Mouse (Mus musculus) liver, adult 2 months (tissue): ENCODE measurements at regions not wholly inside any gene's neighbourhood (a gene's known extent, or its start where the extent isn't known, plus 50 kb on each side); places are given as distances from the start of the nearest gene placed in this dataset.

ENCODE experiments used
- DNase-seq: peaks from one replicate; pipeline ENCODE4 v3.0.0-alpha.2; 2011; ENCODE audit warnings: low read depth, low spot score; ENCODE audit errors: extremely low read depth
- H3K27ac ChIP-seq: fragments of 200-500 bp; replicated peaks from 2 replicates; pipeline ENCODE4 v1.5.1; 2012; ENCODE audit warnings: low read depth, mild to moderate bottlenecking, control low read depth, inconsistent platforms, low read length; ENCODE audit not compliant: insufficient read depth
- H3K27me3 ChIP-seq: fragments of 200-500 bp; 2 replicates; pipeline ENCODE4 v1.6.1; 2012; ENCODE audit warnings: mild to moderate bottlenecking, moderate library complexity, low read length, inconsistent platforms; ENCODE audit not compliant: control insufficient read depth, insufficient read depth
- H3K36me3 ChIP-seq: fragments of 200-500 bp; 2 replicates; pipeline ENCODE4 v1.6.1; 2012; ENCODE audit warnings: low read length, inconsistent platforms; ENCODE audit not compliant: control insufficient read depth, insufficient read depth
- H3K4me1 ChIP-seq: fragments of 200-500 bp; 2 replicates; pipeline ENCODE4 v1.6.1; 2011; ENCODE audit warnings: low read length; ENCODE audit not compliant: control insufficient read depth, insufficient read depth
- H3K4me3 ChIP-seq: fragments of 200-500 bp; 2 replicates; pipeline ENCODE4 v1.5.1; 2011; ENCODE audit warnings: low read depth, mild to moderate bottlenecking, control low read depth, low read length, moderate library complexity; ENCODE audit not compliant: insufficient read depth
- H3K79me2 ChIP-seq: fragments of 200-500 bp; 2 replicates; pipeline ENCODE4 v1.6.1; 2012; ENCODE audit warnings: inconsistent platforms, mild to moderate bottlenecking, low read length, moderate library complexity; ENCODE audit not compliant: control insufficient read depth, insufficient read depth
- H3K9ac ChIP-seq: fragments of 200-500 bp; 2 replicates; pipeline ENCODE4 v1.6.1; 2012; ENCODE audit warnings: low read depth, mild to moderate bottlenecking, control low read depth, inconsistent platforms, low read length
- CTCF ChIP-seq: fragments of 200-500 bp; IDR thresholded peaks from 2 replicates; pipeline ENCODE4 v1.5.1; 2011; ENCODE audit warnings: low read depth, low read length, control low read depth
- POLR2A ChIP-seq: fragments of 200-500 bp; IDR thresholded peaks from 2 replicates; pipeline ENCODE4 v1.6.1; 2011; ENCODE audit warnings: low read length, control low read depth; ENCODE audit not compliant: insufficient read depth; ENCODE audit errors: extremely low read depth
- WGBS: fragments of 180-500 bp; shearing (Covaris S2); methylation state at CpG from one replicate; pipeline ENCODE4 v1.1.7; 2018; 5-methylcytosine and 5-hydroxymethylcytosine counted together

- Histone ChIP-seq H3K27ac (no peak overlapping the region), H3K9ac (no peak overlapping the region), H3K79me2 (no peaks in the 10 kb centered on the region), H3K36me3 (no peaks in the 10 kb centered on the region), H3K27me3 (no peaks in the 10 kb centered on the region), H3K4me3 (no peak overlapping the region), H3K4me1 (0 out of 2 replicates have a peak, but pooled peaks cover under 1% of the 10 kb centered on the region)
- TF ChIP-seq POLR2A (no peak), CTCF (no peak)
- 85% methylated on average over 6 of the region's 6 CpGs for whole genome bisulfite sequencing
- no peak for DNase-seq
Measured at GRCm38 (mm10) chr1:186413886-186414245, 291.9 kb downstream of the Tgfb2 start.

- H3K36me3 ChIP-seq: no peaks in the 10 kb centered on the region
- WGBS: 91% methylated on average over 21 of the region's 21 CpGs
- no peaks in the 10 kb centered on the region for H3K27me3 ChIP-seq
- H3K79me2 ChIP-seq: no peaks in the 10 kb centered on the region
- no peak for DNase-seq
- H3K4me3 ChIP-seq: no peak overlapping the region
- TF ChIP-seq CTCF: no peak
- TF ChIP-seq POLR2A: no peak
- no peak overlapping the region for H3K9ac ChIP-seq
- no peak overlapping the region for H3K27ac ChIP-seq
- H3K4me1 ChIP-seq: 0 out of 2 replicates have a peak, but pooled peaks cover 2% of the 10 kb centered on the region
Measured at GRCm38 (mm10) chr1:186413064-186413885, 292.5 kb downstream of the Tgfb2 start.

GRCm38 (mm10) chr1:186412296-186412695 lies 293.5 kb downstream of the Tgfb2 start:
- TF ChIP-seq POLR2A (no peak), CTCF (no peak)
- H3K27ac ChIP-seq: no peak overlapping the region
- DNase-seq: no peak
- H3K36me3 ChIP-seq: no peaks in the 10 kb centered on the region
- H3K4me1 ChIP-seq: 0 out of 2 replicates have a peak, but pooled peaks cover 2% of the 10 kb centered on the region
- no peak overlapping the region for H3K9ac ChIP-seq
- H3K79me2 ChIP-seq: no peaks in the 10 kb centered on the region
- H3K27me3 ChIP-seq: no peaks in the 10 kb centered on the region
- no peak overlapping the region for H3K4me3 ChIP-seq
- WGBS: 83% methylated on average over 2 of the region's 2 CpGs

GRCm38 (mm10) chr1:186408986-186409441 lies 291.9 kb upstream of the Lyplal1 start:
- Histone ChIP-seq H3K4me3 (no peak overlapping the region), H3K9ac (no peak overlapping the region), H3K27me3 (no peaks in the 10 kb centered on the region), H3K27ac (no peak overlapping the region), H3K36me3 (no peaks in the 10 kb centered on the region), H3K79me2 (no peaks in the 10 kb centered on the region), H3K4me1 (0 out of 2 replicates have a peak, but pooled peaks cover 2% of the 10 kb centered on the region)
- no peak for TF ChIP-seq POLR2A
- no peak for TF ChIP-seq CTCF
- 58% methylated on average over 10 of the region's 10 CpGs for WGBS
- DNase-seq: peak; percentile 83

- DNase-seq: no peak
- Histone ChIP-seq H3K36me3 (no peaks in the 10 kb centered on the region), H3K27ac (no peak overlapping the region), H3K79me2 (no peaks in the 10 kb centered on the region), H3K4me3 (no peak overlapping the region), H3K9ac (no peak overlapping the region), H3K4me1 (0 out of 2 replicates have a peak, but pooled peaks cover 2% of the 10 kb centered on the region), H3K27me3 (no peaks in the 10 kb centered on the region)
- 81% methylated on average over 8 of the region's 8 CpGs for WGBS
- TF ChIP-seq CTCF: no peak
- TF ChIP-seq POLR2A: no peak
Measured at GRCm38 (mm10) chr1:186407656-186408055, 290.5 kb upstream of the Lyplal1 start.

GRCm38 (mm10) chr1:186405693-186406092 lies 288.6 kb upstream of the Lyplal1 start:
- Histone ChIP-seq H3K27me3 (no peaks in the 10 kb centered on the region), H3K4me3 (no peak overlapping the region), H3K36me3 (no peaks in the 10 kb centered on the region), H3K9ac (no peak overlapping the region), H3K27ac (no peak overlapping the region), H3K79me2 (no peaks in the 10 kb centered on the region), H3K4me1 (0 out of 2 replicates have a peak, but pooled peaks cover 2% of the 10 kb centered on the region)
- no peak for DNase-seq
- TF ChIP-seq POLR2A: no peak
- TF ChIP-seq CTCF: no peak
- 88% methylated on average over 5 of the region's 5 CpGs for WGBS
